Comparison of ENCODE assay signal across 8 mouse cellular contexts in genomic region chr4:142170882-142171768, GRCm38 (mm10).
DNase-seq lines count a peak whose midpoint lies in the region; ATAC-seq lines count a peak whose summit lies in the region.

No protein-coding gene starts in this region.

- no peaks in the 10 kb centered on the region for H3K36me3 ChIP-seq in hindbrain, embryonic 12.5 days
- H3K36me3 ChIP-seq in hindbrain, embryonic 13.5 days = no peaks in the 10 kb centered on the region
- 0 out of 2 replicates have a peak, but pooled peaks cover 4% of the 10 kb centered on the region for H3K36me3 ChIP-seq in embryonic facial prominence, embryonic 13.5 days
- no peaks in the 10 kb centered on the region for H3K36me3 ChIP-seq in kidney, embryonic 15.5 days
- H3K36me3 ChIP-seq in midbrain, embryonic 16.5 days (ENCODE audit: control insufficient read depth, insufficient read depth, low read length) = no peaks in the 10 kb centered on the region

- H3K4me3 ChIP-seq in hindbrain, embryonic 12.5 days = no peak overlapping the region
- no peak overlapping the region for H3K4me3 ChIP-seq in hindbrain, embryonic 13.5 days
- no peak overlapping the region for H3K4me3 ChIP-seq in embryonic facial prominence, embryonic 13.5 days
- no peak overlapping the region for H3K4me3 ChIP-seq in kidney, embryonic 15.5 days (replicated peaks)
- no peak overlapping the region for H3K4me3 ChIP-seq in midbrain, embryonic 16.5 days (ENCODE audit: low read depth, low read length)

- H3K9ac ChIP-seq in hindbrain, embryonic 12.5 days = no peak overlapping the region
- H3K9ac ChIP-seq in hindbrain, embryonic 13.5 days = no peak overlapping the region
- no peak overlapping the region for H3K9ac ChIP-seq in embryonic facial prominence, embryonic 13.5 days
- H3K9ac ChIP-seq in kidney, embryonic 15.5 days = no peak overlapping the region
- no peak overlapping the region for H3K9ac ChIP-seq in midbrain, embryonic 16.5 days (ENCODE audit: low read depth, low read length)

- H3K4me1 ChIP-seq in hindbrain, embryonic 12.5 days = peaks cover 35% of the 10 kb centered on the region
- peaks cover 36% of the 10 kb centered on the region for H3K4me1 ChIP-seq in hindbrain, embryonic 13.5 days (replicated peaks)
- peaks cover 39% of the 10 kb centered on the region for H3K4me1 ChIP-seq in embryonic facial prominence, embryonic 13.5 days
- peaks cover 86% of the 10 kb centered on the region for H3K4me1 ChIP-seq in kidney, embryonic 15.5 days
- peaks cover 10% of the 10 kb centered on the region for H3K4me1 ChIP-seq in midbrain, embryonic 16.5 days (ENCODE audit: control insufficient read depth, insufficient read depth, low read length)

- no peak overlapping the region for H3K4me2 ChIP-seq in hindbrain, embryonic 12.5 days (replicated peaks)
- H3K4me2 ChIP-seq in hindbrain, embryonic 13.5 days = no peak overlapping the region
- no peak overlapping the region for H3K4me2 ChIP-seq in embryonic facial prominence, embryonic 13.5 days
- H3K4me2 ChIP-seq in kidney, embryonic 15.5 days = no peak overlapping the region
- no peak overlapping the region for H3K4me2 ChIP-seq in midbrain, embryonic 16.5 days (ENCODE audit: low read length)

- no peaks in the 10 kb centered on the region for H3K27me3 ChIP-seq in hindbrain, embryonic 12.5 days
- no peaks in the 10 kb centered on the region for H3K27me3 ChIP-seq in hindbrain, embryonic 13.5 days
- H3K27me3 ChIP-seq in embryonic facial prominence, embryonic 13.5 days = no peaks in the 10 kb centered on the region
- H3K27me3 ChIP-seq in kidney, embryonic 15.5 days = no peaks in the 10 kb centered on the region
- H3K27me3 ChIP-seq in midbrain, embryonic 16.5 days (ENCODE audit: control insufficient read depth, insufficient read depth, low read depth, low read length) = no peaks in the 10 kb centered on the region

- peak overlapping the region; percentile 57; the same call in 1 of the 2 replicates for H3K27ac ChIP-seq in hindbrain, embryonic 12.5 days
- no peak overlapping the region for H3K27ac ChIP-seq in hindbrain, embryonic 13.5 days
- peak overlapping the region; percentile 51 for H3K27ac ChIP-seq in embryonic facial prominence, embryonic 13.5 days
- peak overlapping the region; percentile 90 for H3K27ac ChIP-seq in kidney, embryonic 15.5 days
- no peak overlapping the region for H3K27ac ChIP-seq in midbrain, embryonic 16.5 days (ENCODE audit: low read length)

- DNase-seq in skeletal muscle tissue, adult 2 months (ENCODE audit: low read depth, low spot score) = peak; percentile 45
- no peak for DNase-seq in cerebellum, adult 9-11 months
- no peak for DNase-seq in left cerebral cortex, adult 18-20 months (ENCODE audit: low spot score in 2 of 2)

- ATAC-seq in hindbrain, embryonic 12.5 days (ENCODE audit: low FRiP score) = no peak
- ATAC-seq in hindbrain, embryonic 13.5 days (ENCODE audit: low FRiP score) = no peak
- ATAC-seq in embryonic facial prominence, embryonic 13.5 days (ENCODE audit: insufficient number of reproducible peaks, insufficient read depth, low FRiP score, low TSS enrichment, low read depth) = no peak
- ATAC-seq in kidney, embryonic 15.5 days (replicated peaks; ENCODE audit: low FRiP score) = no peak
- no peak for ATAC-seq in midbrain, embryonic 16.5 days

- WGBS in hindbrain, embryonic 12.5 days = 56% methylated on average over 18 of the region's 18 CpGs
- WGBS in hindbrain, embryonic 13.5 days = 60% methylated on average over 18 of the region's 18 CpGs
- 54% methylated on average over 18 of the region's 18 CpGs for WGBS in embryonic facial prominence, embryonic 13.5 days
- 61% methylated on average over 18 of the region's 18 CpGs for WGBS in kidney, embryonic 15.5 days
- WGBS in midbrain, embryonic 16.5 days = 54% methylated on average over 18 of the region's 18 CpGs

- no peaks in the 10 kb centered on the region for H3K9me3 ChIP-seq in hindbrain, embryonic 12.5 days (replicated peaks)
- no peaks in the 10 kb centered on the region for H3K9me3 ChIP-seq in hindbrain, embryonic 13.5 days
- no peaks in the 10 kb centered on the region for H3K9me3 ChIP-seq in embryonic facial prominence, embryonic 13.5 days
- H3K9me3 ChIP-seq in kidney, embryonic 15.5 days (replicated peaks) = no peaks in the 10 kb centered on the region
- H3K9me3 ChIP-seq in midbrain, embryonic 16.5 days (replicated peaks; ENCODE audit: control insufficient read depth, low read length, poor library complexity, severe bottlenecking) = no peaks in the 10 kb centered on the region

Comparison
In these comparisons a context has a peak if more than half of its experiments do, and no peak if none do; other contexts are left out.
1. H3K27ac ChIP-seq: peak in hindbrain, embryonic 12.5 days (single experiment), embryonic facial prominence, embryonic 13.5 days (single experiment) and kidney, embryonic 15.5 days (single experiment); none in hindbrain, embryonic 13.5 days (single experiment) and midbrain, embryonic 16.5 days (single experiment).